ENCODE assay signal across 9 mouse cellular contexts in genomic region chr4:101584524-101585454, GRCm38 (mm10).
DNase-seq lines count a peak whose midpoint lies in the region; ATAC-seq lines count a peak whose summit lies in the region.
"Had no signal": no experiment of that assay in that cellular context is flagged by ENCODE, and none has a peak within 500 bp of the region (broad histone marks: within the 10 kb centered on the region; RNA-seq: fewer than 3 reads in every experiment).

No protein-coding gene starts in this region.

- no peaks in the 10 kb centered on the region for H3K9me3 ChIP-seq in midbrain, embryonic 16.5 days (replicated peaks; ENCODE audit: control insufficient read depth, low read length, poor library complexity, severe bottlenecking)
- H3K9me3 ChIP-seq: heart, embryonic 15.5 days had no signal

- H3K4me3 ChIP-seq in midbrain, embryonic 16.5 days (ENCODE audit: low read depth, low read length): no peak overlapping the region
- H3K4me3 ChIP-seq: heart, embryonic 15.5 days had no signal

- no peak overlapping the region; the same call in 1 of the 2 replicates for H3K27ac ChIP-seq in midbrain, embryonic 16.5 days (ENCODE audit: low read length)
- H3K27ac ChIP-seq: heart, embryonic 15.5 days had no signal

- peak; percentile 19; the same call in 1 of the 2 replicates for ATAC-seq in midbrain, embryonic 16.5 days

- intact Hi-C loops in left cerebral cortex, postnatal 14 days (cut with DNase I): no loop called here

- no peaks in the 10 kb centered on the region for H3K27me3 ChIP-seq in midbrain, embryonic 16.5 days (ENCODE audit: control insufficient read depth, insufficient read depth, low read depth, low read length)
- H3K27me3 ChIP-seq: heart, embryonic 15.5 days had no signal

- no peaks in the 10 kb centered on the region for H3K36me3 ChIP-seq in midbrain, embryonic 16.5 days (ENCODE audit: control insufficient read depth, insufficient read depth, low read length)
- H3K36me3 ChIP-seq: heart, embryonic 15.5 days had no signal

- DNase-seq in MN1 (ENCODE audit: low spot score): peak; percentile 20
- DNase-seq in cerebellum, adult 9-10 months: peak; percentile 68
- peak; percentile 1 for DNase-seq in forelimb bud, embryonic 11.5 days (ENCODE audit: low read depth, low spot score)
- DNase-seq in frontal cortex, adult 2 months (ENCODE audit: extremely low spot score in 1 of 2, low spot score in 1 of 2): no peak
- DNase-seq in right cerebral cortex, postnatal 25 days: no peak
- no peak for DNase-seq in yolk sac, embryonic 10.5 days (ENCODE audit: low spot score)
- DNase-seq in left cerebral cortex, postnatal 14 days (ENCODE audit: low spot score in 2 of 2): no peak

- peaks cover 13% of the 10 kb centered on the region; the same call in 1 of the 2 replicates for H3K4me1 ChIP-seq in midbrain, embryonic 16.5 days (ENCODE audit: control insufficient read depth, insufficient read depth, low read length)
- H3K4me1 ChIP-seq: heart, embryonic 15.5 days had no signal

- WGBS in midbrain, embryonic 16.5 days: 41% methylated on average over 19 of the region's 19 CpGs

- H3K9ac ChIP-seq in midbrain, embryonic 16.5 days (ENCODE audit: low read depth, low read length): no peak overlapping the region
- H3K9ac ChIP-seq: heart, embryonic 15.5 days had no signal

- H3K4me2 ChIP-seq in midbrain, embryonic 16.5 days (ENCODE audit: low read length): no peak overlapping the region
- H3K4me2 ChIP-seq: heart, embryonic 15.5 days had no signal

Comparison
In these comparisons a context has a peak if more than half of its experiments do, and no peak if none do; other contexts are left out.
1. DNase-seq: peak in MN1 (single experiment), cerebellum, adult 9-10 months (single experiment) and forelimb bud, embryonic 11.5 days (single experiment); none in frontal cortex, adult 2 months (0 of 2), right cerebral cortex, postnatal 25 days (single experiment), yolk sac, embryonic 10.5 days (single experiment) and left cerebral cortex, postnatal 14 days (0 of 2).